Mouse (Mus musculus) MEL (cell line): ENCODE results near the gene Zfp553.

Experiments used
- CTCF ChIP-seq, 3 experiments: IDR thresholded peaks in 2 of 3; conservative IDR thresholded peaks in 1 of 3; 2 replicates each; pipeline ENCODE4 v1.5.1; 2011 to 2012; ENCODE audit warnings: low read length in 3 of 3, low read depth in 2 of 3, mild to moderate bottlenecking in 2 of 3, improper control_type of control experiment in 1 of 3, inconsistent platforms in 1 of 3, mixed read lengths in 1 of 3, moderate library complexity in 1 of 3; ENCODE audit not compliant: control insufficient read depth in 1 of 3, insufficient read depth in 1 of 3, poor library complexity in 1 of 3, severe bottlenecking in 1 of 3
- E2F4 ChIP-seq: IDR thresholded peaks from 2 replicates; pipeline ENCODE4 v1.6.1; 2011; ENCODE audit warnings: low read depth, low read length, improper control_type of control experiment, borderline replicate concordance
- EP300 ChIP-seq, 2 experiments: IDR thresholded peaks; 2 replicates each; pipeline ENCODE4 v1.6.1; 2011; ENCODE audit warnings: improper control_type of control experiment in 2 of 2, low read length in 2 of 2, low read depth in 1 of 2, mild to moderate bottlenecking in 1 of 2
- HCFC1 ChIP-seq: IDR thresholded peaks from 2 replicates; pipeline ENCODE4 v1.6.1; 2012; ENCODE audit warnings: low read depth, mild to moderate bottlenecking, inconsistent platforms, low read length, improper control_type of control experiment, moderate library complexity
- KAT2A ChIP-seq: conservative IDR thresholded peaks from 2 replicates; pipeline ENCODE4 v1.6.1; 2012; ENCODE audit warnings: low read depth, low read length, improper control_type of control experiment, inconsistent platforms
- MAFK ChIP-seq: IDR thresholded peaks from 2 replicates; pipeline ENCODE4 v1.6.1; 2011; ENCODE audit warnings: low read depth, mild to moderate bottlenecking, low read length, improper control_type of control experiment, borderline replicate concordance
- MAX ChIP-seq: IDR thresholded peaks from 2 replicates; pipeline ENCODE4 v1.6.1; 2011; ENCODE audit warnings: low read length, improper control_type of control experiment
- POLR2AphosphoS2 ChIP-seq: IDR thresholded peaks from 2 replicates; pipeline ENCODE4 v1.6.1; 2011; ENCODE audit warnings: low read length, improper control_type of control experiment
- USF1 ChIP-seq: IDR thresholded peaks from 2 replicates; pipeline ENCODE4 v1.6.1; 2014; ENCODE audit warnings: low read depth, mild to moderate bottlenecking, inconsistent platforms, low read length, improper control_type of control experiment, moderate library complexity
- USF2 ChIP-seq, 2 experiments: IDR thresholded peaks; 2 replicates each; pipeline ENCODE4 v1.6.1; 2011 to 2012; ENCODE audit warnings: improper control_type of control experiment in 2 of 2, low read length in 2 of 2, borderline replicate concordance in 1 of 2, inconsistent platforms in 1 of 2, low read depth in 1 of 2, mild to moderate bottlenecking in 1 of 2; ENCODE audit not compliant: insufficient read depth in 1 of 2
- ZC3H11A ChIP-seq: IDR thresholded peaks from 2 replicates; pipeline ENCODE4 v1.6.1; 2012; ENCODE audit warnings: low read depth, mild to moderate bottlenecking, inconsistent platforms, low read length, improper control_type of control experiment
- ZMIZ1 ChIP-seq: IDR thresholded peaks from 2 replicates; pipeline ENCODE4 v1.6.1; 2012; ENCODE audit warnings: low read depth, mild to moderate bottlenecking, inconsistent platforms, low read length, improper control_type of control experiment, moderate library complexity

DNA sequence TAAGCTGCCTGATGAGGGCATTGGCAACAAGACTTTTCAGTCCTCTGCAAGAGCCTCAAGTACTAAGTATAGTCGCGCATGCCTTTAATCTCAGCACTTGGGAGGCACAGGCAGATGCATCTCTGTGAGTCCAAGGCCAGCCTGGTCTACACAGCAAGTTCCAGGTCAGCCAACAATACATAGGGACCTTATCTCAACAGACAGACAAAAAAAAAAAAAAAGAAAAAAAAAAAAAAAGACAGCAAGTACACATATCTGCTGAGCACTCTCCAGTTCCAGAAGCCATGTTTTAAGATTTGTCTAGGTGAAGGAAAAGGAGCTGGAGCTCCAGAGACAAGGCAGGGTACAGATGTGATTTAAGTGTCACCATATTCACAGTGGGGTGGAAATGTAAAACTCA is 23.1 kb downstream of the Zfp553 start:
- no peak for TF ChIP-seq MAX
- TF ChIP-seq HCFC1: no peak
- no peak for TF ChIP-seq KAT2A
- TF ChIP-seq MAFK: no peak
- TF ChIP-seq POLR2AphosphoS2: no peak
- no peak for TF ChIP-seq ZC3H11A
- no peak for TF ChIP-seq E2F4
- no peak for TF ChIP-seq USF2 (IDR thresholded peaks at IDR 0.05; ENCODE audit: borderline replicate concordance in 1 of 2, insufficient read depth in 1 of 2, low read depth in 1 of 2, low read length in 2 of 2)
- TF ChIP-seq ZMIZ1: no peak
- no peak for TF ChIP-seq CTCF (IDR thresholded peaks at IDR 0.05 in 2 of 3, conservative IDR thresholded peaks at IDR 0.05 in 1 of 3; ENCODE audit: control insufficient read depth in 1 of 3, insufficient read depth in 1 of 3, low read depth in 2 of 3, low read length in 3 of 3, poor library complexity in 1 of 3, severe bottlenecking in 1 of 3)
- no peak for TF ChIP-seq USF1
- no peak for TF ChIP-seq EP300 (IDR thresholded peaks at IDR 0.05; ENCODE audit: low read depth in 1 of 2, low read length in 2 of 2)
